Mouse (Mus musculus) erythroblast, embryonic 14.5 days (primary cell): ENCODE data around the gene Csk. TPM values are rescaled to one million over a fixed set of nuclear protein-coding genes. Genes with fewer than 3 reads are reported as not detected.

ENCODE experiments used
- H3K27me3 ChIP-seq: 2 replicates; pipeline ENCODE4 v1.6.1; 2012; ENCODE audit warnings: inconsistent platforms; ENCODE audit not compliant: control insufficient read depth
- H3K36me3 ChIP-seq: 2 replicates; pipeline ENCODE4 v1.6.1; 2012; ENCODE audit warnings: mild to moderate bottlenecking, inconsistent platforms; ENCODE audit not compliant: control insufficient read depth
- H3K4me1 ChIP-seq: 2 replicates; pipeline ENCODE4 v1.6.1; 2012; ENCODE audit warnings: inconsistent platforms; ENCODE audit not compliant: control insufficient read depth
- H3K4me3 ChIP-seq: replicated peaks from 2 replicates; pipeline ENCODE3; 2012; ENCODE audit warnings: moderate library complexity, mild to moderate bottlenecking, inconsistent platforms
- H3K9me3 ChIP-seq: 2 replicates; pipeline ENCODE4 v1.6.1; 2012; ENCODE audit warnings: low read length, inconsistent platforms, mixed read lengths; ENCODE audit not compliant: control insufficient read depth
- GATA1 ChIP-seq: IDR thresholded peaks from 2 replicates; pipeline ENCODE4 v1.6.1; 2012; ENCODE audit warnings: low read length, inconsistent platforms, mixed read lengths
- TAL1 ChIP-seq: IDR thresholded peaks from 3 replicates; pipeline ENCODE4 v1.6.1; 2012; ENCODE audit warnings: low read length, inconsistent platforms, mixed read lengths
- polyA plus RNA-seq: library from polyadenylated mRNA; stranded (reverse); fragments of >175 nt; gene quantifications from 2 replicates; pipeline ENCODE4 v1.2.3, GENCODE M21; 2012

Gene Csk
- polyA plus RNA-seq, 1 experiment: 6.1 TPM

DNA sequence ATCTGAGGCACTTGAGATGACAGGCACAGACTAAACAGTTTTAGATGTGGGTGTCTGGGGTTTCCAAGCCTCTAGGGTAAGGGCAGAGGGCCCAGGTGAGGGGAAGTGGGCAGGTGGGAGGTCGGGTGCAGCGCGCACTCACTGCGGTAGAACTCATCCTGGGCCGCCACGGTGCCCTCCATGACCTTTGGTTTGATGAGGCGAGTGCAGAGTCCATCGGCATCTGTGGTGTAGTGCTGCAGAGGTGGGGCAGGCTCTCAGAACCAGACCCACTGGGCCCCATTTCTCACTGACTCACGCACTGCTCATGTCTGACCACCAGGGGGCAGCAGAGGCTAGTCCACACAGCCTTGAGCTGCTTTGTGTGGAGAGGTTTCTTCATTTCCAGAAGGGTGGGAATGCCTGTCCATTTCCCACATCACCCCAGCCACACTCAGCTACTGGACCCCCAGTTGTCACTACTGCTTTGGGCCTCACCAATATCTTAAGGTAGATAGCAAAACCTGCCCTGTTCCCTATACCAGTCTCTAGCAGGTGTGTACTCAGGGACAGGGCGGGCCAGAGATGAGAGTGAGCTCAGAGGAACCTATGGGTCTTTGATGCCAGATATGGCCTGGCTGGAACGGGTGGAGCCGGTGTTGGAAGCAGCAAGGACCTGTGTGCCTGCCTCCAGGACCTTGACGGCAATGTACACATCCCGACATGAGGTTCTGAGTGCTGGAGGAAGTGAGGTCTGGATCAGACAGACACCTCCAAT is 24.1 kb downstream of the Csk start:
- no peaks in the 10 kb centered on the region for H3K9me3 ChIP-seq
- TF ChIP-seq GATA1: no peak
- no peak for TF ChIP-seq TAL1
- peaks cover 99% of the 10 kb centered on the region for H3K36me3 ChIP-seq
- peaks cover 35% of the 10 kb centered on the region for H3K4me1 ChIP-seq
- H3K4me3 ChIP-seq: no peak overlapping the region
- no peaks in the 10 kb centered on the region for H3K27me3 ChIP-seq

DNA sequence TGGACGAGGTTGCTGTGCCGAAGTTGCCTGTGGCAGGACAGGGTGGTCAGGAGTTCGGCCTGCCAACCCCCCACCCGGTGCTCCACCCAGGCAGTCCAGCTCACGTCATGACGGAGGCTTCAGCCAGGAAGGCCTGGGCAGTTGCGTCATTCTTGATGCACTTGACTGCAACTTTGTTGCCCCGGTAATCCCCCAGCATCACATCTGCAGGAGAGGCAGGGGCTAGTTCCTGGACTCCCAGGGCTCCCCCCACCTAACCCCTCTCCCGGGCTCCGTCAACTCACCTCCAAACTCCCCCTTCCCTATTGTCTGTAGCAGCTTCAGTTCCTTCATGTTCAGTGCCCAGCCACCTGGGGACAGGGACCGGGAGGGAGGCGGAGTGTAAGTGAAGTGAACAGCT is 24.7 kb downstream of the Csk start:
- peaks cover 35% of the 10 kb centered on the region for H3K4me1 ChIP-seq
- TF ChIP-seq TAL1 (no peak), GATA1 (no peak)
- H3K27me3 ChIP-seq: no peaks in the 10 kb centered on the region
- no peaks in the 10 kb centered on the region for H3K9me3 ChIP-seq
- no peak overlapping the region for H3K4me3 ChIP-seq
- H3K36me3 ChIP-seq: peaks cover 94% of the 10 kb centered on the region

DNA sequence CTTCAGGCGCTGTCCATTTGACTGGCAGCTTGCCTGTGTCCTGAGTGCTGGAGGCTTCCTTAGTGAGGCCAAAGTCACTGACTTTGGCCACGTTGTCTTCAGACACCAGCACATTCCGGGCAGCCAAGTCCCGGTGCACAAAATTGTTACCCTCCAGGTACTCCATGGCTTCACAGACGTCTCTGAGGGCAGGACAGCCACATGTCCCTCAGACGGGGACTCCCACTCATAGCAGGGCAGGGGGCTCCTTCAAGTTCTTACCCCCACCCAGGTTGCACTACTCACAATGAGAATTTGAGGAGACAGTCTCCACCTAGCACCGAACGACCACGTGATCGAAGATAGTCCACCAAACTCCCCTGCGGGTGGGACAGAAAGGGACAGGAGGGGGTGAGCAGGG is 25.5 kb downstream of the Csk start:
- Histone ChIP-seq H3K9me3 (no peaks in the 10 kb centered on the region), H3K36me3 (peaks cover 85% of the 10 kb centered on the region)

DNA sequence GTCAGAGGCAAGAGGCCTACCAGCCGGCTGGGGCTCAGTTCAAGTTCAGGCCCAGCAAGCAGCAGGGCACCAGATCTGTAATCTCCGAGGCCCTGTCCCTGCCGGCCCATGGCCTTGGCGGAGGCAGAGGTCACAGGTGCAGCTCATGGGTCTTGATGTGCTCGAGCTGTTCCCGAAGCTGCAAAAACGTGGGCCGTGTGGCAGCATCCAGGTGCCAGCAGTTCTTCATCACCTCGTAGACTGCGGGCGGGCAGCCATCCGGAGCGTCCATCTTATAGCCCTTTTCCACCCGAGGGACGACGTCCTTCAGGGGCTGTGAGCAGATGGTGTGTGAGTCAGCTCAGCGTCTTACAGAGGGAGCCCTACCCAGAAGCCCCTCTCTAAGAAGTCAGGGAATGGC is 26.2 kb downstream of the Csk start:
- H3K9me3 ChIP-seq: no peaks in the 10 kb centered on the region
- H3K27me3 ChIP-seq: no peaks in the 10 kb centered on the region
- H3K36me3 ChIP-seq: peaks cover 78% of the 10 kb centered on the region
- peaks cover 27% of the 10 kb centered on the region for H3K4me1 ChIP-seq
- TF ChIP-seq GATA1 (no peak), TAL1 (no peak)
- no peak overlapping the region for H3K4me3 ChIP-seq

More for the DNA sequence above, 25.5 kb downstream of the Csk start:
- H3K4me3 ChIP-seq: no peak overlapping the region
- no peak for TF ChIP-seq TAL1
- no peak for TF ChIP-seq GATA1
- no peaks in the 10 kb centered on the region for H3K27me3 ChIP-seq
- peaks cover 33% of the 10 kb centered on the region for H3K4me1 ChIP-seq

DNA sequence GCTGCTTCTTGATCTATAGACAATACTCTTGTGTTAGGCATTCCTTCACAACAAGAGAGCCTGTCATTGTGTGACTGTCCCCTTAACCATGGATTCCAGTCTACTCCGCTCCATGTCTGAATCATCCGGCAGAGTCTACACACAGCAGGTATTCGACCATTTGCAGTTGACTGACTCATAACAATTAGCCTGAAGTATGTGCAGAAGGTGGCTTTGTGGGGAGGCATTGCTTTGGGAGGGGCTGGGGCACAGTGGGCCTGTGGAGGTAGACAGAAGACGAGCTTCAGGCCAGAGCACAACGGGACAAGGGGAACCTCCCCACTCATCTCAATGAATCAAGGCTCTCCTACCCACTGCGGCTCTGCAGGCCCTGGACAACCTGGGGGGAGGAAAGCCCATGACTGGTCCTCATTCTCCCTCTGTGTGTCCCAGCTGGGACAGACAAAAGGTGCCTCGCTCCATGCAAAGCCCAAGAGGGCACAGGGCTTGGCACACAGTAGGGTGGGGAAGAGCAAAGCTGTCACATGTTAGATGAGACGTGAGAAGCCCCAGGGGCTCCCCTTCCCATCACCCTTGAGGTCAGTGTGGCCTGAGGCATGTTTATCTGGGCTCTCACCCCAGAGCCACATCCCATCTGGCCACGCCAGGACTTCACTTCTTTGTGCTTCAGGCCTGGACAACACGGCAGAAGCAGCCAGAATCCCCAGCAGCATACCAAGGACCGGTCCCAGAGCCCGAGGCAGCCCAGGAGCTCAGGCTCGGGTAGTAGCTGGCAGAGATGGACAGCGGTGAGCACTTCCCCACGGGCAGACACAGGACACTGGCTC is 27.5 kb downstream of the Csk start:
- H3K27me3 ChIP-seq: no peaks in the 10 kb centered on the region
- peaks cover 25% of the 10 kb centered on the region for H3K4me1 ChIP-seq
- H3K4me3 ChIP-seq: no peak overlapping the region
- H3K9me3 ChIP-seq: no peaks in the 10 kb centered on the region
- TF ChIP-seq TAL1: no peak
- TF ChIP-seq GATA1: no peak
- H3K36me3 ChIP-seq: peaks cover 65% of the 10 kb centered on the region

DNA sequence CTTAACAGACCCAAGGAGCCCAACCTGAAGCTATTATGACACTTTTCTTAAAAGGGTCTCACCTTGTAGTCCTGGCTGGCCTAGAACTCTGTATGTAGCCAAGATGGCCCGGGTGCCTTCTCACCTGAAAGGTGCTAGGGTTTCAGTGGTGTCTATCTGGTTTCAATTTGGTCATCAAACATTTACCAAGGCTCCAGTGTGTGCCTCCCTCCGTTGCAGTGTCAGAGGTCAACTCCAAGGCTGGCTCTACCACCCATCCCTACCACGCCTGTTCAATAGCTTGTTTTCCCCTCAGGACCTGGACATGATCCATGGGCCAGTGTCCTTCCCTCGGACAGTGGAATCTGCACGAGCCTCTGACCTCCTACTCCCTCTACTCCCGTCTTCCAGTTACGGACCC is 29.1 kb downstream of the Csk start:
- Histone ChIP-seq H3K36me3 (peaks cover 49% of the 10 kb centered on the region), H3K9me3 (no peaks in the 10 kb centered on the region), H3K4me1 (peaks cover 18% of the 10 kb centered on the region), H3K27me3 (no peaks in the 10 kb centered on the region; the same call in 1 of the 2 replicates), H3K4me3 (no peak overlapping the region)
- TF ChIP-seq TAL1 (no peak), GATA1 (no peak)

DNA sequence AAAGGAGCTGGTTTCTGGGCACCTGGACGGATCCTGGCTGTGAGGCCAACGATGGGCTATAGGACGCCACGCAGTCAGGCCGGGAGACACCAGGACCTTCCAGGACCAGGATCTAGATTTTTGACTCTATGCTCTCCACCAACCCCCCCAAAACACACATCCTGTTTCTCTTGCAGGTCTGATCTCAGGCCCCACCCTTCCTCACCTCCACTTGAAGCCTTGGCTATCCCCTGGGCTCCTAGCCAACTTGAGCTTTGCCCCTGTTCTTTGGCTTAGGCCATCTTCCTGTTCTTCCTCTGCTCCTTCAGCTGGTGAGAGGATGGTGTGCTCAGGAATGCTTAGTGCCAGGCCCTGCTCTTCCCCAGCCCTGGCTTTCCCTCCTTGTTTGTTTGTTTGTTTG is 32.8 kb downstream of the Csk start, which contains the start of gene Lman1l:
Lman1l (minus strand) TSS at position 101 of the 400 bp plus-strand sequence.
- H3K36me3 ChIP-seq: peaks cover 13% of the 10 kb centered on the region

DNA sequence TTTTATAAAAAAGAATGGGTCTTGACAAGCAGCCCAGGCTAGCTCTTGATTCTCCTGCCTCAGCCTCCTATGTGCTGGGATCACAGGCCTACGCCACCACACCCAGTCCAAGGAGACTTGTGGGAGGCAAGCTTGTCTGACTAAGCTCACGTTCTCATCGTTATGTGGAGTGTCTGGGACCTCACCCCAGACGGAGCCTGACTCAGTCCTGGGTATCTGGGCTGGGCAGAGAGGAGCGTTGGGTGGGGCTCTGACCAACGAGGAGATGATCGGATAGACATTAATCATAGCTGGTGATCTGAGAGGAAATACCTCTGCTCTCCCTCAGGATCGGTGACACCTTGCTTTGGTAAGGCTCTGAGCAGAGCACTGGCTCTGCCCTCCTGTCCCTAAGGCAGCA is 34.6 kb downstream of the Csk start:
- no peaks in the 10 kb centered on the region for H3K36me3 ChIP-seq
- H3K4me3 ChIP-seq: no peak overlapping the region
- no peaks in the 10 kb centered on the region for H3K9me3 ChIP-seq
- TF ChIP-seq TAL1 (no peak), GATA1 (no peak)
- peaks cover 15% of the 10 kb centered on the region for H3K27me3 ChIP-seq
- peaks cover 19% of the 10 kb centered on the region for H3K4me1 ChIP-seq

More for the DNA sequence above, 32.8 kb downstream of the Csk start, which contains the start of gene Lman1l:
- H3K9me3 ChIP-seq: no peaks in the 10 kb centered on the region
- no peak for TF ChIP-seq GATA1
- TF ChIP-seq TAL1: no peak
- H3K4me3 ChIP-seq: no peak within 1 kb of the TSS
- H3K27me3 ChIP-seq: peaks cover 7% of the 10 kb centered on the region
- peaks cover 20% of the 10 kb centered on the region for H3K4me1 ChIP-seq

DNA sequence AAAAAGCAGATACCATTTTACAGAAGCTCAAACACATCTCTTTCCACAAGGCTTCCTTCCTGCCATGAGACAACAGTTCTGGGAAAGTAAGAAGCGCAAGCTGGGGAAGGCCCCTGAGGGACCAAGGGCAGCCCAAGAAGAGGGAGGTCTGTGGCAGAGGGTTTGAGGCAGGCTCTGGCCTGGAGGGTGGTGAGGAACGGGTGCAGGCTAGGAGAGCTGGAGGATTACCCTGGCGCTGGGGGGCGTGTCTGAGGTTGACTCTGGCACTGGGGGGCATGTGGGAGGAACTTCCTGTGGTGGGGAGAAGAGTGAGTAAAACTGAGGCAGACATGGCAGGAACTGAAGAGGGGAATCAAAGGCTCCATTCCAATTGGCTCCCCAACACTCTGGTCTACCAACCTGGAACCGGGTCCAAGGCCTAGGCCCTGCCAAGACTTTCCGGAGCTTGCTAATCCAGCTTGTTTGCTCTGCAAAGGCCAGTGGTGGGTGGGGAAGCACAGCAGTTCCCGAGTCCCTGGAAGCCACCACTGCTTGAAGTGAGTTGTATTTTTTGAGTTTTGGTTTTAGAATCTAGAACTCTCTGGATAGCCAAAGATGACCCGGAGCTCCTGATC is 35.8 kb downstream of the Csk start:
- H3K4me3 ChIP-seq: no peak overlapping the region
- H3K27me3 ChIP-seq: peaks cover 18% of the 10 kb centered on the region
- no peaks in the 10 kb centered on the region for H3K36me3 ChIP-seq
- no peaks in the 10 kb centered on the region for H3K9me3 ChIP-seq
- TF ChIP-seq TAL1 (no peak), GATA1 (no peak)
- H3K4me1 ChIP-seq: peaks cover 12% of the 10 kb centered on the region
